Mouse (Mus musculus) CH12.LX (cell line): ENCODE data around the gene Kcnk6. TPM values are rescaled to one million over a fixed set of nuclear protein-coding genes. Genes with fewer than 3 reads are reported as not detected.

Experiments used
- DNase-seq: peaks from one replicate; pipeline ENCODE4 v3.0.0-alpha.2; 2013; ENCODE audit errors: extremely low read depth
- H3K27ac ChIP-seq: 2 replicates; pipeline ENCODE4 v1.5.1; 2012; ENCODE audit warnings: low read depth, mild to moderate bottlenecking, control low read depth, moderate library complexity; ENCODE audit not compliant: insufficient read depth
- H3K27me3 ChIP-seq: replicated peaks from 2 replicates; pipeline ENCODE3; 2012; ENCODE audit warnings: inconsistent platforms
- H3K36me3 ChIP-seq, 2 experiments: replicated peaks in 1 of 2; 2 replicates each; pipeline versions ENCODE3 to v1.6.1; 2012; ENCODE audit warnings: inconsistent platforms in 1 of 2, low read length in 1 of 2, mild to moderate bottlenecking in 1 of 2, mixed read lengths in 1 of 2, moderate library complexity in 1 of 2; ENCODE audit not compliant: control insufficient read depth in 1 of 2, insufficient read depth in 1 of 2
- H3K4me1 ChIP-seq, 2 experiments: 2 replicates each; pipeline ENCODE4 v1.6.1; 2012; ENCODE audit warnings: inconsistent platforms in 1 of 2, moderate library complexity in 1 of 2; ENCODE audit not compliant: insufficient read depth in 2 of 2, control insufficient read depth in 1 of 2
- H3K4me2 ChIP-seq: 2 replicates; pipeline ENCODE4 v1.6.1; 2012; ENCODE audit warnings: low read depth, mild to moderate bottlenecking, control low read depth; ENCODE audit not compliant: poor library complexity, insufficient read depth, severe bottlenecking
- H3K4me3 ChIP-seq, 3 experiments: fragments of 150-350 bp in 1 of 3; sonication (generic) in 1 of 3; replicated peaks in 1 of 3; 2 replicates each; pipeline versions ENCODE3 to v1.5.1; 2011 to 2012; ENCODE audit warnings: low read depth in 2 of 3, low read length in 2 of 3, mild to moderate bottlenecking in 2 of 3, moderate library complexity in 2 of 3, control low read depth in 1 of 3, improper control_type of control experiment in 1 of 3, inconsistent platforms in 1 of 3, mixed read lengths in 1 of 3; ENCODE audit not compliant: poor library complexity in 1 of 3
- H3K79me2 ChIP-seq: replicated peaks from 2 replicates; pipeline ENCODE4 v1.6.1; 2012; ENCODE audit warnings: mild to moderate bottlenecking, moderate library complexity; ENCODE audit not compliant: control insufficient read depth, poor library complexity, insufficient read depth, severe bottlenecking; ENCODE audit errors: extremely low read depth
- H3K9ac ChIP-seq: 2 replicates; pipeline ENCODE4 v1.6.1; 2012; ENCODE audit warnings: low read depth, mild to moderate bottlenecking, control low read depth, moderate library complexity; ENCODE audit not compliant: insufficient read depth
- H3K9me3 ChIP-seq: replicated peaks from 2 replicates; pipeline ENCODE3; 2012; ENCODE audit warnings: low read length, inconsistent platforms, mixed read lengths
- BHLHE40 ChIP-seq: IDR thresholded peaks from 2 replicates; pipeline ENCODE4 v1.6.1; 2011; ENCODE audit warnings: mild to moderate bottlenecking, low read depth, low read length, improper control_type of control experiment
- CTCF ChIP-seq, 2 experiments: IDR thresholded peaks in 1 of 2; conservative IDR thresholded peaks in 1 of 2; 2 replicates each; pipeline ENCODE4 v1.5.1; 2011 to 2012; ENCODE audit warnings: low read depth in 2 of 2, low read length in 2 of 2, improper control_type of control experiment in 1 of 2, inconsistent platforms in 1 of 2, mild to moderate bottlenecking in 1 of 2, moderate library complexity in 1 of 2
- E2F4 ChIP-seq: IDR thresholded peaks from 2 replicates; pipeline ENCODE4 v1.6.1; 2011; ENCODE audit warnings: low read depth, low read length, improper control_type of control experiment; ENCODE audit not compliant: insufficient replicate concordance
- ELF1 ChIP-seq: IDR thresholded peaks from 2 replicates; pipeline ENCODE4 v1.6.1; 2014; ENCODE audit warnings: low read depth, mild to moderate bottlenecking, inconsistent platforms, low read length, improper control_type of control experiment
- ETS1 ChIP-seq: conservative IDR thresholded peaks from 2 replicates; pipeline ENCODE4 v1.6.1; 2012; ENCODE audit warnings: low read depth, mild to moderate bottlenecking, inconsistent platforms, low read length, improper control_type of control experiment, moderate library complexity
- GABPA ChIP-seq: IDR thresholded peaks from 2 replicates; pipeline ENCODE4 v1.6.1; 2012; ENCODE audit warnings: low read depth, low read length, improper control_type of control experiment, inconsistent platforms; ENCODE audit not compliant: insufficient replicate concordance
- HCFC1 ChIP-seq: IDR thresholded peaks from 2 replicates; pipeline ENCODE4 v1.6.1; 2012; ENCODE audit warnings: low read depth, mild to moderate bottlenecking, inconsistent platforms, low read length, improper control_type of control experiment
- IRF4 ChIP-seq: IDR thresholded peaks from 2 replicates; pipeline ENCODE4 v1.6.1; 2014; ENCODE audit warnings: low read depth, mild to moderate bottlenecking, inconsistent platforms, low read length, improper control_type of control experiment
- KAT2A ChIP-seq: IDR thresholded peaks from 2 replicates; pipeline ENCODE4 v1.6.1; 2012; ENCODE audit warnings: low read length, improper control_type of control experiment, inconsistent platforms; ENCODE audit not compliant: insufficient replicate concordance
- MAX ChIP-seq: IDR thresholded peaks from 2 replicates; pipeline ENCODE4 v1.6.1; 2011; ENCODE audit warnings: low read length, improper control_type of control experiment
- MAZ ChIP-seq: IDR thresholded peaks from 2 replicates; pipeline ENCODE4 v1.6.1; 2012; ENCODE audit warnings: low read depth, mild to moderate bottlenecking, inconsistent platforms, low read length, improper control_type of control experiment, moderate library complexity
- MXI1 ChIP-seq: IDR thresholded peaks from 2 replicates; pipeline ENCODE4 v1.6.1; 2011; ENCODE audit warnings: mild to moderate bottlenecking, low read depth, low read length, improper control_type of control experiment
- POLR2AphosphoS2 ChIP-seq: IDR thresholded peaks from 2 replicates; pipeline ENCODE4 v1.6.1; 2011; ENCODE audit warnings: low read depth, low read length, improper control_type of control experiment
- RCOR1 ChIP-seq: conservative IDR thresholded peaks from 2 replicates; pipeline ENCODE4 v1.6.1; 2012; ENCODE audit warnings: low read depth, mild to moderate bottlenecking, inconsistent platforms, low read length, improper control_type of control experiment
- SIN3A ChIP-seq: IDR thresholded peaks from 2 replicates; pipeline ENCODE4 v1.6.1; 2012; ENCODE audit warnings: low read length, improper control_type of control experiment, inconsistent platforms
- SMC3 ChIP-seq: IDR thresholded peaks from 2 replicates; pipeline ENCODE4 v1.6.1; 2011; ENCODE audit warnings: low read depth, low read length, improper control_type of control experiment
- TBP ChIP-seq: conservative IDR thresholded peaks from 2 replicates; pipeline ENCODE4 v1.6.1; 2011; ENCODE audit warnings: low read depth, low read length, improper control_type of control experiment
- UBTF ChIP-seq: IDR thresholded peaks from 2 replicates; pipeline ENCODE4 v1.6.1; 2012; ENCODE audit warnings: low read depth, mild to moderate bottlenecking, inconsistent platforms, low read length, improper control_type of control experiment, moderate library complexity
- ZMIZ1 ChIP-seq: IDR thresholded peaks from 2 replicates; pipeline ENCODE4 v1.6.1; 2012; ENCODE audit warnings: low read depth, mild to moderate bottlenecking, inconsistent platforms, low read length, improper control_type of control experiment
- ZNF384 ChIP-seq: IDR thresholded peaks from 2 replicates; pipeline ENCODE4 v1.6.1; 2012; ENCODE audit warnings: low read depth, low read length, improper control_type of control experiment, inconsistent platforms
- dilution Hi-C: fragments of 300-500 bp; cut with MboI; formaldehyde crosslinking; loops from 2 replicates; pipeline ENCODE4 v1.14.3; 2020; ENCODE audit warnings: low sequenced_read_pairs; ENCODE audit not compliant: extremely low pct_unique_long_range_greater_than_20kb, extremely low pct_ligation_motif_present
- in situ Hi-C: fragments of 300-500 bp; cut with MboI; formaldehyde crosslinking; loops from 3 replicates; pipeline ENCODE4 v1.14.3; 2019; ENCODE audit warnings: low sequenced_read_pairs, low pct_ligation_motif_present, low pct_unique_long_range_greater_than_20kb, mixed read lengths
- polyA plus RNA-seq: library from polyadenylated mRNA; unstranded; fragments of >175 nt; gene quantifications from 2 replicates; pipeline ENCODE4 v1.2.1, GENCODE M21; 2012; ENCODE audit warnings: low read depth; ENCODE audit not compliant: insufficient read length
- total RNA-seq, 2 experiments: library from RNA; depleted of rRNA; stranded (reverse); fragments of 300-350 nt in 1 of 2; fragments of >200 nt in 1 of 2; gene quantifications; 2 replicates each; pipeline ENCODE4 v1.2.3; 2012 to 2014

Gene Kcnk6
- total and polyA plus RNA-seq, 3 experiments: 1.9 to 4.0 (median 2.2) TPM

DNA sequence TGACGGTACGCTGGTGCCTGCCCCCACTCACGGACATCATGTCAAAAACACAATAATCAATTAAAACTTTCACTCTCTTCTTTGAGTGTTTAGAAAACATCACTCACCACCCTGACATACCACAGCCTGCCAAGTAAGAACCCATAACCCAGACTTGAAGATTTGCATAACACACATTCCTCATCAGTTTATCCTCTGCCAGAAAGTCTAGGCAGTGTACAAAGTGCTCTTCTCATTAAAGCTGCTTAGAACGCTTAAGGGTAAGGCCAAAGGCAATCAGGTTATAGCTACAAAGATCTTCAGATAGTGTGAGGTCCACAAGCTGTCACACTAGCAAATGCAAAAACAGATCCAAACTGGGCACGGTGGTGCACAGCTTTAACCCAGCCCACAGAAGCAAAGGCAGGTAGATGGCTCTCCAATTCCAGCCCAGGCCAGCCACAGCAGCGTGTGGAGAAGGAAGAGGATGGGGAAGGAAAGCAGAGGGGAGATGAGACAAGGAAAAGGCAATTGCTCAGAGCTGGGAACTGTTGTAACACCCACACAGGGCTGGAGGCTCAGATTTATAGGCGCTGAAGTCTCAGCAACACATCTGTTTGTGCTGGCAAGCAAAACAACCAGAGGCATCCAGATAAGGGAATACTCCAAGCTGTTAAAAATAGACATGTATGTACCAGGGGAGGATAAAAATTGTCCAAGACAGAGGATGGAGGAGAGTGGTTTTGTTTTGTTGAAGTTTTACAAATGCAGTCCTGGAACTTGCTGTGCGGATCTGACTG is 39.6 kb upstream of the Kcnk6 start:
- Histone ChIP-seq H3K27ac (no peak overlapping the region), H3K9ac (no peak overlapping the region), H3K9me3 (no peaks in the 10 kb centered on the region), H3K4me2 (no peak overlapping the region), H3K36me3 (no peaks in the 10 kb centered on the region), H3K79me2 (no peaks in the 10 kb centered on the region), H3K27me3 (peaks cover 5% of the 10 kb centered on the region), H3K4me1 (peaks cover 0 to 4% of the 10 kb centered on the region in 2 experiments; a peak in 2 of 4 replicates), H3K4me3 (no peak overlapping the region)
- TF ChIP-seq ETS1 (no peak), MXI1 (no peak), ZNF384 (no peak), SMC3 (no peak), SIN3A (no peak), HCFC1 (no peak), MAZ (no peak), ZMIZ1 (no peak), BHLHE40 (no peak), E2F4 (no peak), KAT2A (no peak), CTCF (conservative IDR thresholded peaks at IDR 0.05 in 1 of 2, IDR thresholded peaks at IDR 0.05 in 1 of 2; ENCODE audit: low read depth in 2 of 2, low read length in 2 of 2) (no peak), TBP (no peak), RCOR1 (no peak)
- dilution Hi-C loops: no loop called here
- no peak for DNase-seq
- in situ Hi-C loops: no loop called here

GRCm38 (mm10) chr7:29270445-29270844 is 38.1 kb upstream of the Kcnk6 start:
- dilution Hi-C loops: no loop called here
- Histone ChIP-seq H3K36me3 (no peaks in the 10 kb centered on the region), H3K4me2 (no peak overlapping the region), H3K27ac (no peak overlapping the region), H3K9me3 (no peaks in the 10 kb centered on the region), H3K4me1 (peaks cover 0 to 17% of the 10 kb centered on the region in 2 experiments; a peak in 2 of 4 replicates), H3K4me3 (no peak overlapping the region), H3K79me2 (no peaks in the 10 kb centered on the region), H3K27me3 (peaks cover 2% of the 10 kb centered on the region), H3K9ac (no peak overlapping the region)
- TF ChIP-seq UBTF (no peak), E2F4 (no peak), ELF1 (no peak), MAX (no peak), GABPA (no peak), IRF4 (no peak), ETS1 (no peak), POLR2AphosphoS2 (no peak)
- in situ Hi-C loops: no loop called here
- DNase-seq: no peak
